Mouse (Mus musculus) spleen, adult 12 weeks (tissue): ENCODE measurements around the gene Ms4a15.

ENCODE experiments used
- DNase-seq: peaks from one replicate; pipeline ENCODE4 v3.0.0; 2022; ENCODE audit warnings: low spot score

Gene Ms4a15

DNA sequence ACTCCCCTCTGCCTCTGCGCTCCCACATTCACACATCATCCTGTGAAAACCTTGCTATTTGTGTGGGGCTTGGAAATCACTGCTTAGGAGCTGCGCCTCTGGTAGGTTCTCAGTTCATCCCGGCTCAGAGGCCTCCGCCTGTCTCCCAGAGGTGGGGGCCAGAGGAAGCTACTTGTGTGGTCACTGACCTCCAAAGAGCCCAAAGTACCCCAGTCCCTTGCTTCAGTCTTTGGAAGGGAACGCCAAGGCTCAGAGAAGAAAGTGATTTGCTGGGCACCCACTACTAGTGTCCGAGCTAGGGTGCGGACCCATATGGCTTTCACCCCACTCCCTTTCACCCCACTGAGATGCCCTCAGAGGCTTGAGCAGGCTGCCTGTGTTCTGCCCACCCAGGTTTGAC, at the start of gene Ms4a15:
Gene Ms4a15 (minus strand): TSS at position 101 of the 400 bp plus-strand sequence.
- no peak for DNase-seq

DNA sequence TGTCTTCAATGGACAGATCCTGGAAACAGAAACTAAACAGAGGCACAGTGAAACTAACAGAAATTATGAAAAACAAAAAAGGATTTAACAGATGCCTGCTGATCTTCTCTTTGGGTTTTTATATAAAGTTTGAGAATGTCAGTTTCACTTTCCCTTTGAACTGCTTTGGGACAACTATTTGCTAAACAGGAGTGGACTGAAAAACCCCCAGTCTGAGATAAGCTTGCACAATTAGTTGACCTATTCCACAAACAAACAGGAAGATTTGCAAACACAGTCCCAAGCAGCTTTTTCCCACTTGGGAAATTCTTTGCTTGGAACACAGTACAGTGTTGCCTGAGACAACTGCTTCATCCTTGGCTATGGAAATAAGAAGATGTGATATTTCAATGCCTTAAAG, 44.5 kb upstream of the Ms4a15 start:
- no peak for DNase-seq

DNA sequence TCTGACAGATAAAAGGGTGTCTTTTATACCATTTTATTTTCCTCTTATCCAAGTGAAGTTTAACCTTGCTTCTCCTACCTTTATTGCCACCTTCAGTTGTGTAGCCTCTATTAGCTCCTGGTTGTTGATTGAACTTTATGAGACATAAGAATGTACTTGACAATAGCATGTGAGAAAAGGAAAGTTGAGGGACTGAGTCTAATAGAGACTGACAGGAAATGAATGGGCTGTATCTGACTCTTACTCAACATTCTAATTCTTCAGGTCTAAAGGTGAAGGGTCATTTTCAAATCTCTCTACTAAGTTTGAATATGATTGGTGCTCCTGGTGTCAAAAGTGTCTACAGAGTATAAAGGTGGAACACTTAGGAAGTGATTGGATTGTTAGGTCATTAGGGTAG, 29.3 kb upstream of the Ms4a15 start:
- no peak for DNase-seq

DNA sequence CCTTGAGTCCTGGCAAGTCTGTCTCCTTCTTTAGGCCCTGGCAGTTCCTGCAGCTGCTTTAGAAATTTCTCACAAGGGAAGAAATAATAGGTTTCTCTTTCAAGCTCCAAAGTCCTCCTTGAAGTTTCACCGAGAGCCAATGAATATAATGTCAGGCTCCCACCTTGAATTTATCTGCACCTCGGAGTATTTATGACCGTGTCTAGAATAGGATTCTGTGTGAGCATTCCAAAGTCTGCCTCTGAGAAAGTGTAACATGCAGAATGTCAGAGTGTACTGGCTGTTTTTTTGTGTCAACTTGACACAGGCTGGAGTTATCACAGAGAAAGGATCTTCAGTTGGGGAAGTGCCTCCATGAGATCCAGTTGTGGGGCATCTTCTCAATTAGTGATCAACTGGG, 24.8 kb upstream of the Ms4a15 start, which contains the start of gene Ms4a18:
Gene Ms4a18 (minus strand): TSS at position 141 of the 400 bp plus-strand sequence.
- DNase-seq: no peak

DNA sequence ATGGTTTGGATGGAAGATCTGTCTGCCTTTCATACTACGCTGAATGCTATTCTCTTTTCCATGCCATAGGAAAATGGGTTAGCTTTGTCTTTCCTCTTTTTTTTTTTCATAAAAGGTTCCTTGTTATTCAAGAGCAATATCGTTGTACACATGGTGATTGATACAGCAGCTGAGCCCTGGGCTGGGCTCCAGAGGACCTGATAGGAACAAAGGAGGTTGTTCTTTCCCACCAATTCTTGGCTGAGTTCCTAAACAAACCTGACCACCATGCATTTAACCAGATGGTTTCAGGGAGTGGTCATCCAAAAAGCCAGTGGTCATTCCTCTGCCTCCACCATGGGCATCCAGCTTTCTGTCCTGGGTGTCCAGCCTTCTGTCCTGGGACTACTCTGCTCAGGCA, 24.2 kb upstream of the Ms4a15 start:
- no peak for DNase-seq

DNA sequence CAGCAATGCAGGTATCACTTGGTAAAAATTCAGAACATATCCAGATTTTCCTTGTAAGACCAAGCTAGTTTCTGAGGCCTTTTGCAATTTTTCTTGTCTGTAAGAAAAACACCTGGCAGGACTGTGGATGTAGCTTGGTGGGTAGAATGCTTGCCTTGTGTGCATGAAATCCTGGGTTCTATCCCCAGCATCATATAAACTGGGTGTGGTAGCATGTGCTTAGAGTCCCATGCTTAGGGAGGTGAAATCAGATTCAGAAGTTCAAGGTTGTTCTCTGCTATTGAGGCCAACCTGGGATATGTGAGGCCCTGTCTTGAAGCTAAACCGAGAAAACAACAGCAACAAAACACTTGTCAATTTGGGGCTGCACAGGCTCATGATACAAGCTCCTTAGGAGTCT, 22.9 kb upstream of the Ms4a15 start:
- DNase-seq: no peak

DNA sequence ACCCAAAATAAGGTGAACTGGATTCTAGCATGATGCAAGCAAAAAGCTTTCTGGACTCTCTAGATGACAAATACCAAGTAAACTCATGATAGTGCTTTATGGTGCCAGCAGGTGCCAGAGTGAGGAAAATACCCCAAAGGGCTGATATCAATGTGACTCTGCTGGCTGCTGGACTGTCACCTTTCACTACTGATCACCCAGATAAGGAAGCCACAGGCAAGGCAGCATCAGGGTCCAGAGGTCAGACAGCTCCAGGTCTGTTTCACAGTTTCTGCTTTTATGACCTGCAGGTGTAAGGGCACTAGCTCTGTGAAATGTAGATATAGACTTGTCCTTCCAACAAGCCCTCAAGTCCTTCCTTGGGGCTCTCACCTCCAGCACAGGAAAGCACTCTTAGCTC, 22.4 kb upstream of the Ms4a15 start:
- no peak for DNase-seq

DNA sequence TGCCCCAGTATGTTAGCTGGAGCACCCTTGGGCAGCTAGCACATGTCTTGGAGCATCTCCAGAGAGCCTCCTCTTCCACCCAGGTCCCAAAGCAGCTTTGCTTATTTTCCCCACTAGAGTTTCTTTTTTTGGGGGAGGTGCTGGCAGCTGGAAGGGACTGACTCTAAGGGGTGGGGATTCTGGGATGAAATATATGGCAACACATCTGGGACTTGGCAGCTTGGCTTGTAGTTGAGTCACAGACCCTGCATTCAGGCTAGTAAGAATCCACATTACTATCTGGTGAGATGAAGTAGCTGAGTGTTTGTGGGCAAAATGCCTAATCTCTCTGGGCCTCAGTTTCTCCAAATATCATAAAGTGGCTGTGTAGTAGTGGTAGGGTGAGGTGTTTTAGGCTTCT, 1.1 kb downstream of the Ms4a15 start:
- no peak for DNase-seq

DNA sequence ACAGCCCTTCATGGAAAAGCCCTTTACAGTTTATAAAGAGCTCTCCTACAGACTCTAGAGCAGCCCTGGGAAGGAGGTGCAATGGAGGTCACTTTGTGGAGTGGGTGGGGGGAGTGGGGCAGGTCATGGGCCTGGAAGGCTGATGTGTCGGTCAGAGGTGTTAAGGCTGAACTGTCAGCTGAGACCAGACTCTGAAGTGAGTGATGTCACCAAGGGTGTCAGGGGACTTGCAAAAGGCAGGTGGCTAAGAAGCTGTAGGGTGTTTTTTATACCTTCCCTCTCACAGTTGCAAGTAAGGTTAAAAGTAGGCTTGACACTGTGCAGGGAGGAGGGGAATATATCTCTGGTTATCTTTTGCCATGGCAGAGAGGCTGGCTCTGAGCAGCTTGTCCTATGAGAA, 2.3 kb downstream of the Ms4a15 start:
- no peak for DNase-seq

DNA sequence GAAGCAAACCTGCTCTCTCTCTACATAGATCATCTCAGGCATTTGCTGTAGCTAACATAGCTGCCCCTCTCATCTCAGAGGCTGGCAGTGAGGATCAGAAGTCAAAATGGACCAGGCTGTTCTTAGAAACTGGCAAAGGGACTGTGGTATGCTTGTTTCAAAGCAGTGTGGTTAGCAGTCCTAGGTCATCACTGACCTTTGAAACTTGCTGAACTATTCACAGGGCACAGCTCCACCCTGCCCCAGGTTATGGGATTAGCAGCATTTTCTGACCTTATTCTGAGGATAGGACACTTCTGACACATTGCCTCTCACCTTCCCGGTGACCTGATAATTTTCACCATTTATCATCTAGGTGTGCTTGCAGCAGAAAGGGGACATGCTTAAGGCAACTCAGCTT, 4.5 kb downstream of the Ms4a15 start:
- no peak for DNase-seq

DNA sequence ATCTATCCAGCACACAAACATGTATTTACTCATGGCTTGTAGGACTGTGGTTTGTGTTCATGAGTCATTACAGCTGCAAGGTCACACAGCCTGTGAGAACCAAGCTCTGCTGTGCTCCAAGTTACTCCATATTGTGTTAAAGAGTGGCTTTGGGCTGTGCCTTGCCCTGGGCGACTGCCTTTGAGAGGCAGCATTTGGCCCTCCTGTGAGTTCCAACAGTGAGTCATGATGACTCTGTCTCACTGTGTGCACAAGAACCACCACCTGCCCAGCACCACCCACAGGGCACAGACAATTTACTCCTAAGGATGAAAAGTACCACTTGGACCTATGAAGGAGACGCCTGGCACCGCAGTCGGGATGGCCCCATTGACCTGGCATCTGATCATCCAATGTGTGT, 7.2 kb downstream of the Ms4a15 start:
- no peak for DNase-seq

DNA sequence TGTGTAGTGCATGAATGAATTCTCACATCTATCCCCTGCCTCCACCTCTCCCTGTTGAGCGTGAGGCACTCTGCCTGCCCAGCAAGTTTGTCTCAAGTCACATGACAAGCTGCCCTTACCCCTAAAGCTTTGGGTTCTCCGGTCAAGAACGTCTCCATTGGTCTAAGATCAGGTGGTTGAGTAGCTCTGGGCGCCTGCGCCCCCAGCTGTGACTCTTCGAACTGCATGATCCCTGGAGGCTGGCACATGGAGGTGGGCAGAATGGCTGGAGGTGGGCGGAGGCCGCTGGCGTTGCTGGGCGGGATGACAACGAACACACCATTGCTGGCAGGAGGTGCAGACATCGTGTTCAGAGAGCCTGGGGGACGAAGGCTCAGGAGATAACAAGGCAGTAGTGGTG, 8.5 kb downstream of the Ms4a15 start:
- DNase-seq: no peak

DNA sequence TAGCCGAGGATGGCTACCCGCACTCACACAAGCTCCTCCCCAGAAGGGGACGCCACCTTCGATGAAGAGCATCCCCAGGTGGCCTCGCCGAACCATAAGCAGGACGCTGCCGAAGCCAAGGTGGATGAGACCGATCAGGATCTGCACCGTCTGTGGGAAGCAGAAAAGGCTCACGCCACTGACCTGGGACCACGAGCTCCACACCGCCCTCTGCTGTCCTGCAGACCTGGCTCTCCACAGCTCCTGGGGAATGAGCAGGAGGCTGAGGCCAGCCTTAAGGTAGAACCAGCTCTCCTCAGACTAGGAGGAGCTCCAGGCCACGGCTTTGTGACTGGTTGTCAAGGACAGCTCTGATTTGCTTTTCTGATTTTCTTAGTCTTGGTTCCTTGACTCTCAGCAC, 9.9 kb downstream of the Ms4a15 start:
- DNase-seq: no peak

DNA sequence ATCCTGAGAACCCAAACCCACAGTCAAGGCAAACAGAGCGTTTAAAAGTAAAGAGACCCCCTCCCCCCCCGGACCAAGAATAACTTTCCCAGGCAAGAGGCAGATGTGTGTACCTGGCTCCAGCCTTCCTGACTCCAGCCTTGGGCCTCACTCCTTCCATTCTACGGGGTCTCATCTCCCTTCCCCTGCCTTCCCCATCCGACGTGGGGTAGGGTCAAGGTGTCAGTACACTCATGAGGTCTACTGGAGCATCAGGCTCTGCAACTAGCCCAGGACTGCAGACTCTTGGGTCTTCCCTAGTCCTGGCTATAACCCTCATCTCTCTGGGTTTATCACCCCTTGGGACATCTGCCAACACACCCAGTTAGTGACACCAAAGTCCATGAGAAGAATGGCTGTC, 12.8 kb downstream of the Ms4a15 start:
- no peak for DNase-seq

DNA sequence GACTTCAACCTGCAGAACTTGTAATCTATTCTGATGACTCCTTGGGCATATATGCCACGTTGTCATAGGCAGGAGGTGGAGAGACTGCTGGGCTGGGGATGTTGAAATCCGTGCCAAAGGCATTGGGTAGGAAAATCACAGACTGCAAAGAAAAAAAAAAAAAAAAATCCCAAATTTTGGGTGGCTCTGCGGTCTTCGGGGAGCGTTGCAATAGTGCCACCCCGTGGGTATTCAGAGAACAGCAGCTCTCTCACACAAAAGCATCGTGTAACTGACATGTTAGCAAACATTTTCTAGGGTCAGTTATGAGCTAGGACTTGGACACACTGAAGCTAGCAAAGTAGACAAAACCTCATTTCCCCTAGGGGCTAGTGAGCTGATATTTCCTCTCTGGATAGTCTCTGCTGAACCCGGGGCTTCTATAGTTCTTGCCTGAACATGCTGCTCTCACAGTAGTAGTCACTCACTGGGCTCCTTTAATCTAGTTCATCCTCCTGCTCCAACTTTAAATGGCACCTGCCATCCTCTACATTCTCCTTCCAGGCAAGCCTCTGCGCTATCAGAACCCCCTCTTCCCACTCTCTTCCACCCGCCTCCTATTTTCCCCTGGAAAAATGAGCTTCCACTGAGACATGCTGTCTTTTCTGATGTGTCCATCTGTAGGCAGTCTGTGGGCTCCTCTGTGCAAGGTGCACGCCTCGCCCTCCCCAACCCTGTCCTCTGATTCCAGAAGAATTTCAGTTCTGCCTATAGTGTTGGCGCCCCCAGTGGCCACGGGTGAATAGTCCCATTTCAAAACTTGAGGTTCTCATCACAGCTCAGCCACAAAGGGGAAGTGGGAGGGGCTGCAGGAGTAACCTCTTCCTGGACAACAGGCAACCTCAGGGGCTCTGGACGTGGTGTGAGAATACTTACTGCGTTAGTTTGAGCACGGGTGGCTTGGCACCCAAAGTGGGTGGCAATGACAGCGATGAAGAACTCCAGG, 13.6 kb downstream of the Ms4a15 start:
- DNase-seq: peak; percentile 68

DNA sequence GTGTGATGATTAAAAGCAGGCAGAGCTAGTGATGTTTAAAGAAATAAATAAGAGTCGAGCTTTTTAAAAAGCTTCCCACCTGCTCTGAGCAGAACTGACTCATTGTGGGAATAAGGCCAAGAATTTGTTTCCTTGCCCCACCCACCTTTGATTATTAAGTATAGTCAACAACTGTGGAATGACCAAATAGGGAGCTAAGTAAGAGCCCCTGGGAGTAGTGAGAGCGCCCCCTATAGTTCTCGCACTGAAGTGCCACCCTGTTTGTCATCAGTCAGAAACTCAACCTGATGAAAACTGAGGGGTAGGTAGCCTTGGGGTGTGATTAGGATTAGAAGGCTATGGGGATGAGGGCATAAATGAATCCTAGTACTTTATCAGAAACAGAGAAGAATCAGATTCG, 16.7 kb downstream of the Ms4a15 start:
- no peak for DNase-seq

DNA sequence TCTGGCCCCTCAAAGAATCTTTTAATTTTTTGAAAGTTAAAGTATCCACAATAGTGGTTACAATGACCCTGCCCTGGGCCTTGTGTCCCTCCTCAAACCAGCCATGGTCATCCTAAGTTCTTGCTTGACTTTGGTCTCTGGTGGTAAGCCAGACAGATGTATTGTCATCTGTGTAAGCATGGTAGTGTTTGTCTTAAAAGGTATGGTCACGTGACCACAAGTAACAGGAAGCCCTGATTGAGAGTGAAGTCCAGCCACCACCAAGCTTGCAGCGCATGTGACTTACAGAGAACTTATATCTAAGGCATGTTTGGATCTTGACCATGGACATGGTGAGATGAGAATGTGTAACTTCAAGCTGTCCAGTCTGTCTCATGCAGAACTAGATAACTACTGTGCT, 17.9 kb downstream of the Ms4a15 start:
- DNase-seq: no peak

DNA sequence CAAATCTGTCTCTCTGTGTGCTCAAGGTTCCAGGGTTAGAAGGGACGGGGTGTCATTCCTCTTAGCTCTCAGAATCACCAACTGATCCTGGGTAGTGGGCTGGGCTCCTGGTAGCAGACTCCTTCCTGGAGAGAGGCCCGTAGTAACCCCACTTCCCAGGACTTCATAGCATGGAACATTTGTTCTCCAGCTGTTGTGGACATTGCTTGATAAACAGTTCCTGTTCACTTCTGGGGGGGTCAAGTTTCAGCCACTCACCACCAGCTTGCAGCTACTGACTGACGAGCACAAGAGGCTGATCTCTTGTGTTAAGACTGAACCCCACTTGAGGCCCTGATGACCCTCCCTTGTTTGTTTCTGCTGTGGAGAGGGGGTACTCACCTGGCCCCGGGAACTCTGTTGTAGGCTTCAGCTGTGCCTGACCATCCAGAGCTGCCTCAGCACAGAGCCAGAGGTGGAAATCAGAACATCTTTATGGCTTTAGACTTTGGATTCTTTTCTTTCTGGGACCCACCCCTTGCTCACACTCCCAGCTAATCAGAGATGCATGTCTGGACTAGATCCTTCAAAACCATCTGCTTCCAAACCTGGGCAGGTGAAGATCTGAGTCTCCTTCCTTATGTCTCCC, 18.7 kb downstream of the Ms4a15 start, which contains the start of gene Ms4a10:
Gene Ms4a10 (minus strand): TSS at position 433 of the 628 bp plus-strand sequence.
- DNase-seq: no peak

DNA sequence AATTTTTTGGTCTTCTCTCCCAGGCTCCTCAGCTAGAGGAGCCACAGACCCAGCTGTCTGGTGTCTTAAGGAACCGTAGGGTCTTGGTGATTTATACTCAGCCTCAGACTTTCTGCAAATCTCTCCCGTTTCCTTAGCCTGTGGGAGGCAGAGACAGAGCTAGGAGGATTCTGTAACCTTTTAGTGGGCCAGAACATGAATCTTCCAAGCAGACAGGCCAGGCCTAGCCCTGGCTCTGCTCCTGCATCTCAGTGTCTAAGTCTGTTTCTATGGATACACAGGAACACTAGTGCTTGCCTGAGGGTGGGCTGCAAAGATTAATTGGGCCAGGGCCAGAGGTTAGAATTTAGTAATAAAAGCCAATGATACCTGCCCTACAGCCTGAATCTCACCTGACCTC, 19.9 kb downstream of the Ms4a15 start:
- DNase-seq: no peak

DNA sequence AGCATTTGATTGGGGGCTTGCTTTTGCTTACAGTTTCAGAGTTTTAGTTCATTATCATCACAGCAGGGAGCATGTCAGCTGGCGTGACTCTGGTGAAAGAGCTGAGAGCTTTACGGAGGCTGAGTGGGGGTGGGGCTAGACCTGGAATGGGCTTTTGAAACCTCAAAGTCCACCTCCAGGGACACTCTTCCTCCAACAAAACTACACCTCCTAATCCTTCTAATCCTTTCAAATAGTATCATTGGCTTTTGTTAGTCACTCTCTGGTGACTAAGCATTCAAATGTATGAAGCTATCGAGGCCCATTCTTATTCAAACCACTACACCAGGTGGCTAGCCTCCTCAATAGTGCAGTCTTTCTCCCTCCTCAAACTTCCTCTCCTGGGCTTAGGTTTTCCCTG, 20.4 kb downstream of the Ms4a15 start:
- no peak for DNase-seq

DNA sequence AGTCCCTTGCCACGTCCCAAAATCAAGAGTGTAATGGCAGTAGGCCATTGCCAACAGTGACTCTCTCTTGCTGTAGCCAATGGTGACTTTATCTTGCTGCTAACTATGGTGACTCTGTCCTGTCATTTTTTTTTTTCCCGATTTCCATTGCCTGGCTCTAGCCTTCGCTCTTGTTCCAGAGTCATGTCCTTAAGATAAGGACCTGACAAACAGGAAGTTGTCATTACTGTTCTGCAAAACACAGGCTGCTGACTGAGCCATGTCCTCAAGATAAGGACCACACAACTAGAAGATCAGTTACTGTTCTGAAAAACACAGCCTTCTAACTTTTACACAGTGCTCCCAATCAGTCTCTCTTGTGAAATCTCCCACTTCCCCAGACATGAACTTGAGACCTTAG, 22.6 kb downstream of the Ms4a15 start:
- no peak for DNase-seq

DNA sequence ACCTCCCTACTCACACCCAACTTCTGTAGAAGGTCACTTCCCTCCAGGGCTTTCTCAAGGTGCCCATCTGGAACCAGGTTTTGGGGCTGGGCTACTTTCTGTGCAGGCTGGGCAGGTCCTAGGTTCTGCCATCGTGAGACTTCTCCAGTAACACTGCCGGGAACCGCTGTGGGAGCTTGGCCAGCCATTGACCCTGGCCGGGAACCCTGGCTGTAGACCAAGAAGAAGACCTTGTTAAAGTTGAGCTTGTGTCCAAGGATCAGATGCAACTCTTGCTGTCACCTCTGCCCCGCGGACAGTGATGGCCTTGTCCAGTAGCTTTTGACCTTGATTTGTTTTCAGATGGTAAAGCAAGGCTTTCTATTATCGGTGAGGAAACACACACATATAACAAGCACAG, 24.5 kb downstream of the Ms4a15 start:
- DNase-seq: no peak

DNA sequence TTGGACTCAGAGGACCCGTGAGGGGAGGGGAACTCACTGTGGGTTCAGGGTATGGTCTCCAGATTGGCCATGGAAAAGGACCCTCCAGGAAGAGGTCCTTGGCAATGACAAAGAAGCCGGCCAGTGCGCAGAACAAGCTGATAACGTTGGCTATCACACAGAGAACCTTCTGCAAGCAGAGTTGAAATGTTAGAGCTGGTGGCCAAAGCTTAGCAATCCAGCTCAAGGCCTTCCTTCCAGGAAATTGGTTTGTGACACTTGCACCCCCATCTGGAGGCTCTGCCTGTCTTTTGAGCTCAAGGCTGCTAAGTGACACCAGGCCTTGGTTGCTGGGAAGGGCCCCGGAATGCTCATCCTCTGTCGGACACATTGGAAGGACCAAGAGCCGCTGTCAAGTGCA, 27.3 kb downstream of the Ms4a15 start:
- DNase-seq: no peak

DNA sequence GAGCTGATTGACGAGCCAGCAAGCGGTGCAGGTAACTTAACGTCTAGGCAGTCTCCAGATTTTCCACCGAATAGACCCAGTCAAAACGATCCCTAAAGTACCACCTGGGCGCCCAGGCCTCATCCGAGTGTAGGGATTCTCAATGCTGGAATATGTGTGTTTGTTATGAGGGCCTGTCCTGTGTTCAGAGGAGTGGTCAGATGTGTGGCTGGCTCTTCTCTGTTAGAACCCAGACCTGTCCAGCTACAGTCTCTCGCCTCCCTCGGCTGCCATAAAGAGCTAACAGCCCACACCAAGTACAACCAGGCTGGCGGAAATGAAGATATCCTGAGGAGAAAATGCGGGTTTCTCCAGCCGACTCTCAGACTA, 33.1 kb downstream of the Ms4a15 start:
- no peak for DNase-seq
